Mouse (Mus musculus) CH12.LX (cell line): Measurements from ENCODE around the gene Rab44.

ENCODE experiments used
- CTCF ChIP-seq, 2 experiments: IDR thresholded peaks in 1 of 2; conservative IDR thresholded peaks in 1 of 2; 2 replicates each; pipeline ENCODE4 v1.5.1; 2011 to 2012; ENCODE audit warnings: low read depth in 2 of 2, low read length in 2 of 2, improper control_type of control experiment in 1 of 2, inconsistent platforms in 1 of 2, mild to moderate bottlenecking in 1 of 2, moderate library complexity in 1 of 2
- GABPA ChIP-seq: IDR thresholded peaks from 2 replicates; pipeline ENCODE4 v1.6.1; 2012; ENCODE audit warnings: low read depth, low read length, improper control_type of control experiment, inconsistent platforms; ENCODE audit not compliant: insufficient replicate concordance
- MAFK ChIP-seq: IDR thresholded peaks from 2 replicates; pipeline ENCODE4 v1.6.1; 2011; ENCODE audit warnings: low read length, improper control_type of control experiment; ENCODE audit not compliant: insufficient replicate concordance
- MAX ChIP-seq: IDR thresholded peaks from 2 replicates; pipeline ENCODE4 v1.6.1; 2011; ENCODE audit warnings: low read length, improper control_type of control experiment
- MXI1 ChIP-seq: IDR thresholded peaks from 2 replicates; pipeline ENCODE4 v1.6.1; 2011; ENCODE audit warnings: mild to moderate bottlenecking, low read depth, low read length, improper control_type of control experiment
- NELFE ChIP-seq: IDR thresholded peaks from 2 replicates; pipeline ENCODE4 v1.6.1; 2011; ENCODE audit warnings: low read depth, low read length, improper control_type of control experiment
- TBP ChIP-seq: conservative IDR thresholded peaks from 2 replicates; pipeline ENCODE4 v1.6.1; 2011; ENCODE audit warnings: low read depth, low read length, improper control_type of control experiment
- ZC3H11A ChIP-seq: IDR thresholded peaks from 2 replicates; pipeline ENCODE4 v1.6.1; 2012; ENCODE audit warnings: low read depth, mild to moderate bottlenecking, inconsistent platforms, low read length, improper control_type of control experiment

- TF ChIP-seq MAX (no peak; the same call in 1 of the 2 replicates), MAFK (no peak), CTCF (conservative IDR thresholded peaks at IDR 0.05 in 1 of 2, IDR thresholded peaks at IDR 0.05 in 1 of 2; ENCODE audit: low read depth in 2 of 2, low read length in 2 of 2) (peak; percentile 80 to 97), GABPA (no peak), NELFE (0 out of 2 replicates have a peak, but pooled peaks have one; percentile 43), TBP (no peak), MXI1 (peak; percentile 81), ZC3H11A (peak; percentile 40; the same call in 1 of the 2 replicates)
Measured at GRCm38 (mm10) chr17:29171001-29171772, 57.2 kb downstream of the Rab44 start.
